Mouse (Mus musculus) stomach, postnatal 0 days (tissue): ENCODE data around the gene Tlcd2. TPM values are rescaled to one million over a fixed set of nuclear protein-coding genes. Genes with fewer than 3 reads are reported as not detected.

Experiments used
- ATAC-seq: fragments of 200-750 bp; cut with Nextera tagmentation; 2 replicates; pipeline ENCODE4 v1.8.0; 2017; ENCODE audit not compliant: low FRiP score, low TSS enrichment
- DNase-seq: peaks from one replicate; pipeline ENCODE4 v3.0.0-alpha.2; 2016; ENCODE audit warnings: low spot score
- H3K27ac ChIP-seq: fragments of 300-500 bp; sonication (generic); replicated peaks from 2 replicates; pipeline ENCODE4 v1.5.1; 2014; ENCODE audit warnings: mild to moderate bottlenecking, control low read depth
- H3K27me3 ChIP-seq: fragments of 300-500 bp; sonication (generic); 2 replicates; pipeline ENCODE4 v1.6.1; 2014; ENCODE audit warnings: low read length; ENCODE audit not compliant: control insufficient read depth, insufficient read depth
- H3K36me3 ChIP-seq: fragments of 300-500 bp; sonication (generic); 2 replicates; pipeline ENCODE4 v1.6.1; 2014; ENCODE audit warnings: low read length, mixed read lengths; ENCODE audit not compliant: control insufficient read depth, insufficient read depth
- H3K4me1 ChIP-seq: fragments of 300-500 bp; sonication (generic); replicated peaks from 2 replicates; pipeline ENCODE4 v1.6.1; 2014; ENCODE audit warnings: antibody characterized with exemption; ENCODE audit not compliant: control insufficient read depth, insufficient read depth
- H3K4me2 ChIP-seq: fragments of 300-500 bp; sonication (generic); replicated peaks from 2 replicates; pipeline ENCODE4 v1.6.1; 2014; ENCODE audit warnings: low read depth, mild to moderate bottlenecking, control low read depth, moderate library complexity
- H3K4me3 ChIP-seq: fragments of 300-500 bp; sonication (generic); 2 replicates; pipeline ENCODE4 v1.5.1; 2014; ENCODE audit warnings: low read depth, low read length, control low read depth
- H3K9ac ChIP-seq: fragments of 300-500 bp; sonication (generic); 2 replicates; pipeline ENCODE4 v1.6.1; 2014; ENCODE audit warnings: mild to moderate bottlenecking, low read length, control low read depth, mixed read lengths
- H3K9me3 ChIP-seq: fragments of 300-500 bp; sonication (generic); 2 replicates; pipeline ENCODE4 v1.6.1; 2016; ENCODE audit warnings: low read length; ENCODE audit not compliant: control insufficient read depth
- CTCF ChIP-seq: IDR thresholded peaks from 2 replicates; pipeline ENCODE4 v1.5.1; 2016; ENCODE audit warnings: antibody characterized with exemption, low read depth, mild to moderate bottlenecking, moderate library complexity
- EP300 ChIP-seq: optimal IDR thresholded peaks from 2 replicates; pipeline ENCODE3; 2016; ENCODE audit warnings: antibody characterized with exemption
- WGBS: fragments of 180-500 bp; shearing (Covaris S2); extraction: QIAGEN DNeasy Blood & Tissue Kit; methylation state at CpG from one replicate; pipeline ENCODE4 v1.1.7; 2014; 5-methylcytosine and 5-hydroxymethylcytosine counted together
- polyA plus RNA-seq: library from polyadenylated mRNA; unstranded; fragments of >200 nt; fragmentation: Nextera tagmentation; extraction: Ambion mirVana; gene quantifications from 2 replicates; pipeline ENCODE4 v1.2.1, GENCODE M21; 2015

The Tlcd2 gene
- polyA plus RNA-seq, 1 experiment from 2014 or later = 16.0 TPM

GRCm38 (mm10) chr11:75464417-75464816 is 2.9 kb downstream of the Tlcd2 start:
- WGBS = 78% methylated on average over 6 of the region's 6 CpGs
- ATAC-seq = no peak
- no peaks in the 10 kb centered on the region for H3K36me3 ChIP-seq
- H3K4me3 ChIP-seq = no peak overlapping the region
- no peak overlapping the region for H3K9ac ChIP-seq
- no peaks in the 10 kb centered on the region for H3K27me3 ChIP-seq
- no peak for DNase-seq
- H3K4me1 ChIP-seq = peaks cover 7% of the 10 kb centered on the region; the same call in 1 of the 2 replicates
- TF ChIP-seq CTCF = no peak
- TF ChIP-seq EP300 = no peak
- H3K27ac ChIP-seq = no peak overlapping the region
- H3K4me2 ChIP-seq = no peak overlapping the region
- no peaks in the 10 kb centered on the region for H3K9me3 ChIP-seq

DNA sequence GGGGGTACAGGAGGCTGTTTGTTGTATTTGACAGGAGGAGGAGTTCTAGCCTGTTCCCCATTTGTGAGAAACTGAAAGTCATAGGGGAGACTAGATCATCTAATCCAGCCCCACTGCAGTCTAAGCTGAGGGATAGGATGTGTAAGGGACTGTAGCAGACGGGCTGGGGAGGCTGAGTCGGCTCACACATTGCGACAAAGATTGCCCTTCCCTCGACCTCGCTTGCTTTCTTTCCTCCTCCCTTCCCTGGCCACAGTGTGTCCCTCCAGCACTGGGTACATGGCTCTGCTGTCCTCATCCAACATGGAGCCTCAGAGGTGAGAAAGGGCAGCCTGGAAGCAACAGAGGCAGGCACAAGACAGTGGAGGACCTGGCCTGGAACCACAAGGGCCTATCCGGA is 3.5 kb downstream of the Tlcd2 start:
- H3K4me2 ChIP-seq = no peak overlapping the region
- H3K36me3 ChIP-seq = no peaks in the 10 kb centered on the region
- H3K27me3 ChIP-seq = no peaks in the 10 kb centered on the region
- H3K4me1 ChIP-seq = peaks cover 3% of the 10 kb centered on the region; the same call in 1 of the 2 replicates
- DNase-seq = no peak
- ATAC-seq = no peak
- no peaks in the 10 kb centered on the region for H3K9me3 ChIP-seq
- WGBS = 83% methylated on average over 6 of the region's 6 CpGs
- TF ChIP-seq EP300 = no peak
- TF ChIP-seq CTCF = no peak
- H3K9ac ChIP-seq = no peak overlapping the region
- no peak overlapping the region for H3K4me3 ChIP-seq
- H3K27ac ChIP-seq = no peak overlapping the region

DNA sequence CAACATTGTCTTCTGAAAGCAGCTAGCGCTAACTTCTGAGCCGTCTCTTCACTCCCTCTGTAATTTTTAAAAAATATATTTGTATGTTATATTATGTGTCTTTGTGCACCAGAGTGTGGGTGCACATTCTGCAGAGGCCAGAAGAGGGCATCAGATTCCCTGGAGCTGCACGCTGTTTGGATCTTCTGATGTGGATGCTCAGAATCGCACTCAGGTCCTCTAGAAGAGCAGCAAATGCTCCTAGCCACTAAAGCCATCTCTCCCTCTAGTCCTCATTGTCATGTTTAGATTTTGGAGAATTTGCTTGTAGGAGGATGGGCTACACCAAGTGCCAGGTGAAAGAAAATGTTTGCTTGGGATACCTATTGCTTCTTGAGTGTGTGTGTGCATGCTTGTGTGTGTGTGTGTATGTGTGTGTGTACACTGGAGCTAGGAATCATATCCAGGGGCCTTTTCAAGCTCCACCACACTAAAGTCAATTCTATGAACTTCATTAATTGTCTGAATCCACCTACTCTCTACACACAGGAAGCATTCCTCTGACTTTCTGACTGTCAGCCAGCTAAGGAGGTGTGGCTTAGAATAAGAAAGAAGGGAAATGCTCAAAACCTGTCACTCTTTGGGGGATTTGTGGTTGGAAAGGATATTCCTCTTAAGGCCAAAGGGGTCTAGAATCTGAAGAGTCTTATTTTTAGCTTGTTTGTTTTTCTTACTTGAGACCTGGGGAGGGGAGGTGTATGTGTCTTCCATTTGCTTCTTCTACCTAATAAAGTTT is 5.4 kb downstream of the Tlcd2 start:
- no peak overlapping the region for H3K9ac ChIP-seq
- TF ChIP-seq EP300 = no peak
- TF ChIP-seq CTCF = peak; percentile 48
- no peaks in the 10 kb centered on the region for H3K36me3 ChIP-seq
- H3K27me3 ChIP-seq = no peaks in the 10 kb centered on the region
- WGBS = 92% methylated on average over 4 of the region's 4 CpGs
- H3K4me3 ChIP-seq = no peak overlapping the region
- no peak overlapping the region for H3K27ac ChIP-seq
- DNase-seq (no peak), ATAC-seq (no peak)
- no peaks in the 10 kb centered on the region for H3K9me3 ChIP-seq
- peaks cover 3% of the 10 kb centered on the region; the same call in 1 of the 2 replicates for H3K4me1 ChIP-seq
- no peak overlapping the region; the same call in 1 of the 2 replicates for H3K4me2 ChIP-seq

DNA sequence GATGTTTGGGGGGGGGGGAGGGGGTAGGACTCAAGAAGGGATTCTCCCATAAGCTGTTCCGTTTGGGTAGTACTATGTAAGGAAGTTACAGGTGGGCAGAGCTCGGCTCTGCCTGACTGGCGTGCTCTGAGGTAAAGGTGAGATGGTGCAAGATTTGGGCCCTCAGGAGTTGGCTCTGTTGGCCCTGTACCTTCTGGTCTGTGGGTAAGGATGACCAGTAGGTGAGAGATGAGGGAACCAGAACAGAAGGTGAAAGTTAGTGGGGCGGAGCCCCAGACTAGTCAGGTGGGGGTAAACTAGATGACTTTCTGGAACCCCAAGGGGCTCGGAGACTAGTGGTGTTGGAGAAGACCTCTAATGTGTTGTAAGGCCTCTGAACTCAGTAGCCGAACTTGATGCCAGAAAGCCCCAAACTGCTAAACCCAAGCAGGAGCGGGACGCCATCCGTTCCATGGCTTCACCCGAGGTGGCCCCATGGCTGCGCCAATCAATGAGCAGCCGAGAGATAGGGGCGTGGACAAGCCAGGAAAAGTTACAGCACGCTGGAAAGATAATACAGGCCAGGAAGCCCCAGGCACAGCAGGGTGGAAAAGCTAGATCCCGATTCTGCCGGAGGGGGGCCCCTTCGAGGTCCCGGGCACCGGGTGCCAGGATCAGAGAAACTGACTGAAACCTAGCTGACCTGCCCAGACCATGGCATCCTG is 6.1 kb downstream of the Tlcd2 start:
- H3K4me2 ChIP-seq = peak overlapping the region; percentile 76

GRCm38 (mm10) chr11:75468410-75468809 is 6.9 kb downstream of the Tlcd2 start:
- ATAC-seq = no peak
- Histone ChIP-seq H3K4me3 (peak overlapping the region; percentile 44), H3K27ac (peak overlapping the region; percentile 24; the same call in 1 of the 2 replicates), H3K9me3 (no peaks in the 10 kb centered on the region), H3K27me3 (no peaks in the 10 kb centered on the region), H3K4me1 (peaks cover 1% of the 10 kb centered on the region; the same call in 1 of the 2 replicates), H3K36me3 (no peaks in the 10 kb centered on the region), H3K9ac (peak overlapping the region; percentile 71), H3K4me2 (peak overlapping the region; percentile 76)
- TF ChIP-seq CTCF = no peak
- no peak for TF ChIP-seq EP300
- no peak for DNase-seq
- 59% methylated on average over 7 of the region's 7 CpGs for WGBS

More for the DNA sequence above, 6.1 kb downstream of the Tlcd2 start:
- peak; percentile 59 for ATAC-seq
- Histone ChIP-seq H3K36me3 (no peaks in the 10 kb centered on the region), H3K4me1 (peaks cover 3% of the 10 kb centered on the region; the same call in 1 of the 2 replicates), H3K9ac (peak overlapping the region; percentile 71), H3K9me3 (no peaks in the 10 kb centered on the region), H3K27me3 (no peaks in the 10 kb centered on the region), H3K27ac (peak overlapping the region; percentile 24; the same call in 1 of the 2 replicates), H3K4me3 (peak overlapping the region; percentile 44)
- 19% methylated on average over 19 of the region's 19 CpGs for WGBS
- TF ChIP-seq EP300 (no peak), CTCF (peak; percentile 28; the same call in 1 of the 2 replicates)
- peak; percentile 74 for DNase-seq
